21 mouse cellular contexts compared by ENCODE assay signal in genomic region chr1:43766328-43766727, GRCm38 (mm10). TPM values are rescaled to one million over a fixed set of nuclear protein-coding genes. Genes with fewer than 3 reads are reported as not detected.
DNase-seq lines count a peak whose midpoint lies in the region; TF ChIP-seq lines count a peak whose summit lies in the region.
"Had no signal": no experiment of that assay in that cellular context is flagged by ENCODE, and none has a peak within 500 bp of the region (broad histone marks: within the 10 kb centered on the region; RNA-seq: fewer than 3 reads in every experiment).

No protein-coding gene starts in this region.

- H3K4me3 ChIP-seq in C2C12 (ENCODE audit: insufficient read depth, poor library complexity, severe bottlenecking), result no peak overlapping the region
- H3K4me3 ChIP-seq: embryonic facial prominence, embryonic 10.5 days; forebrain, embryonic 10.5 days; forebrain, embryonic 15.5 days; heart, adult 2 months; heart, embryonic 15.5 days had no signal

- TF ChIP-seq CTCF in C2C12 (IDR thresholded peaks at IDR 0.05; ENCODE audit: control insufficient read depth, insufficient read depth, insufficient read length), result no peak

- peak; percentile 85 for DNase-seq in 3T3-L1 (ENCODE audit: low read depth, low spot score)
- DNase-seq in adrenal gland, postnatal 10 days, result peak; percentile 22
- peak; percentile 36 for DNase-seq in brain, adult 2 months (ENCODE audit: low read depth, low spot score)
- DNase-seq in thymus, postnatal 10 days (ENCODE audit: low spot score in 2 of 2), result no peak
- DNase-seq in left cerebral cortex, adult 18-20 months (ENCODE audit: low spot score in 2 of 2), result no peak
- no peak for DNase-seq in thymus, adult 18-20 months
- DNase-seq in embryo, embryonic 10.5 days (ENCODE audit: low spot score), result no peak
- DNase-seq: cerebellum, adult 18-20 months; cerebellum, adult 9-11 months; cerebellum, postnatal 36 days; gastrocnemius, postnatal 10 days; heart, adult 2 months; heart, postnatal 14 days; kidney, adult 2 months had no signal

- H3K27me3 ChIP-seq in C2C12 (ENCODE audit: control insufficient read depth, insufficient read depth, insufficient read length), result no peaks in the 10 kb centered on the region
- H3K27me3 ChIP-seq: forebrain, embryonic 15.5 days; heart, embryonic 15.5 days had no signal

- peaks cover 34% of the 10 kb centered on the region for H3K36me3 ChIP-seq in C2C12 (ENCODE audit: control insufficient read depth, insufficient read depth)

- H3ac ChIP-seq in C2C12 (ENCODE audit: control insufficient read depth, insufficient read length, low read depth), result no peak overlapping the region

- H3K79me2 ChIP-seq in C2C12 (ENCODE audit: control insufficient read depth, insufficient read depth), result no peaks in the 10 kb centered on the region

- no peaks in the 10 kb centered on the region for H3K79me3 ChIP-seq in C2C12 (ENCODE audit: low read depth)

TF ChIP-seq in C2C12, 6 proteins besides CTCF, POLR2A, EP300 and RAD21:
- peak; percentile 54 for TF ChIP-seq USF1 (IDR thresholded peaks at IDR 0.05; ENCODE audit: low read depth)
- peak; percentile 52 for TF ChIP-seq FOSL1 (IDR thresholded peaks at IDR 0.05; ENCODE audit: insufficient read depth, low read length, poor library complexity, severe bottlenecking)
- TF ChIP-seq CEBPB (IDR thresholded peaks at IDR 0.05; ENCODE audit: low read depth), result no peak
- no peak for TF ChIP-seq MYOG (IDR thresholded peaks at IDR 0.05; ENCODE audit: control insufficient read depth, extremely low read depth, insufficient read length)
- TF ChIP-seq MYOD1 (IDR thresholded peaks at IDR 0.05; ENCODE audit: control insufficient read depth, insufficient read length, low read depth), result no peak
- TF ChIP-seq MAX (IDR thresholded peaks at IDR 0.05), result peak; percentile 16
TF ChIP-seq in C2C12: peak in this region for 3.

RNA-seq across cellular contexts. Expression of gene 1500015O10Rik, which starts 35.9 kb away (rescaled TPM):
- 0.15 TPM for polyA plus RNA-seq in C2C12 (2012; fragmentation: generic; extraction: Trizol)
- 10 to 100 TPM; 74.8 to 75.3 TPM for total RNA-seq in adrenal gland, postnatal 10 days (2021)
- total RNA-seq in left cerebral cortex, adult 18-20 months (2021), result 1 to 10 TPM in 1 of 2 experiments, under 1 TPM in 1; 0.77 to 2.0 TPM
- total RNA-seq: hematopoietic stem cell, adult 5-6 weeks had no signal
- polyA plus RNA-seq: embryonic facial prominence, embryonic 10.5 days; G1E had no signal

Comparison
In these comparisons a context has a peak if more than half of its experiments do, and no peak if none do; other contexts are left out.
1. DNase-seq: peak in 3T3-L1 (single experiment), adrenal gland, postnatal 10 days (single experiment) and brain, adult 2 months (single experiment); none in thymus, postnatal 10 days (0 of 2), left cerebral cortex, adult 18-20 months (0 of 2), thymus, adult 18-20 months (0 of 2) and embryo, embryonic 10.5 days (single experiment).
2. RNA of gene 1500015O10Rik, which starts 35.9 kb away (total RNA-seq): 74.8 to 75.3 TPM in adrenal gland, postnatal 10 days; 0.77 to 2.0 TPM in left cerebral cortex, adult 18-20 months; every median in the first group is over 10 times any median in the second.